Mouse (Mus musculus): ENCODE data around the gene Vmn1r21. TPM values are rescaled to one million over a fixed set of nuclear protein-coding genes. Genes with fewer than 3 reads are reported as not detected.

The Vmn1r21 gene
- total RNA-seq, 2 experiments from 2014 or later, result not detected

Other genes with a start within 250 kb of the Vmn1r21 start
- gene Pyurf, start 158.3 kb downstream of the Vmn1r21 start, total RNA-seq (2015), result 7.3 and 8.8 TPM in 2 replicates
- 13.1 and 15.8 TPM in 2 replicates for gene Pyurf, start 158.3 kb downstream of the Vmn1r21 start, total RNA-seq (2017)
- 30.8 and 41.8 TPM in 2 replicates for gene Lancl2, start 147.8 kb downstream of the Vmn1r21 start, total RNA-seq (2015)
- 39.5 and 43.0 TPM in 2 replicates for gene Lancl2, start 147.8 kb downstream of the Vmn1r21 start, total RNA-seq (2017)
- gene Vopp1, start 25.2 kb downstream of the Vmn1r21 start, total RNA-seq (2015), result 10.0 and 12.0 TPM in 2 replicates
- gene Vopp1, start 25.2 kb downstream of the Vmn1r21 start, total RNA-seq (2017), result 10.1 and 14.5 TPM in 2 replicates
- gene Vmn1r22, start 57.7 kb upstream of the Vmn1r21 start, total RNA-seq (2015), result not detected in 2 replicates
- gene Vmn1r22, start 57.7 kb upstream of the Vmn1r21 start, total RNA-seq (2017), result not detected in 2 replicates
- gene Vmn1r23, start 76.5 kb upstream of the Vmn1r21 start, total RNA-seq (2015), result not detected in 2 replicates
- not detected in 2 replicates for gene Vmn1r23, start 76.5 kb upstream of the Vmn1r21 start, total RNA-seq (2017)
- not detected in 2 replicates for gene Vmn1r24, start 111.2 kb upstream of the Vmn1r21 start, total RNA-seq (2015)
- gene Vmn1r24, start 111.2 kb upstream of the Vmn1r21 start, total RNA-seq (2017), result not detected in 2 replicates
- gene Vmn1r25, start 130.5 kb upstream of the Vmn1r21 start, total RNA-seq (2015), result not detected in 2 replicates
- not detected in 2 replicates for gene Vmn1r25, start 130.5 kb upstream of the Vmn1r21 start, total RNA-seq (2017)
- not detected in 2 replicates for gene Vmn1r26, start 164.8 kb upstream of the Vmn1r21 start, total RNA-seq (2015)
- gene Vmn1r26, start 164.8 kb upstream of the Vmn1r21 start, total RNA-seq (2017), result not detected in 2 replicates

Measured in megakaryocyte progenitor cell, adult 5-6 weeks (primary cell).